Mouse (Mus musculus) layer of hippocampus, adult 11-12 months (tissue): ENCODE results near the gene Galnt17.
A peak's percentile ranks its signal among the peaks of the same experiment; 100 is the strongest.

Experiments used
- DNase-seq: peaks from one replicate; pipeline ENCODE4 v3.0.0; 2022; ENCODE audit warnings: low spot score

Gene Galnt17

DNA sequence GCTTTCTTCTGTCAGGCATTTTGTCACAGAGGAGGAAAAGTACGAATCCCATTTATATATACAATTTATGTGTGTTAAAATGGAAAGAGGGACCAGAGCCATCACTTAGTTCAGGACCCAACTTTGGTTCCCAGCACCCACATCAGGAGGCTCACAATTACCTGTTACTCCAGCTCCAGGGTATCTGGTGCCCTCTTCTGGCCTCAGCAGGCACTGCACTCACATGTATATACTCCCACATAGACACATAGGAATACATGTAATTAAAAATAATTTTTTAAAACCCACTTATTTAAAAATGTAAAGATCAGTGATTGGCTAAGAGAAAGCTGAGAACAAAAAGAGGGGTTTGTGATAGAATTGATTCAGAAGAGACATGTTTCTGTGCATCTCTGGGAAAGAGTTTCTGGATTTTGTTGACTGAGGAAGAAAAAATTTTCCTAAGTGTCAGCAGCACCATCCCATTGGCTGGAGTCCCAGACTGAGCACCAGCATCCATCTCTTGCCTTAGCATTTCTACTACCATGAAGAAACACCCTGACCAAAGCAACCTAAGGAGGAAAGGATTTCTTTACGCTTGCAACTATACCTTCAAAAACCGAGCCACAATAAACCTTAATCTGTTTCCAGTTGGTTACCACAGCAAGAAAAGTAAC, 381.0 kb downstream of the Galnt17 start:
- DNase-seq: no peak

DNA sequence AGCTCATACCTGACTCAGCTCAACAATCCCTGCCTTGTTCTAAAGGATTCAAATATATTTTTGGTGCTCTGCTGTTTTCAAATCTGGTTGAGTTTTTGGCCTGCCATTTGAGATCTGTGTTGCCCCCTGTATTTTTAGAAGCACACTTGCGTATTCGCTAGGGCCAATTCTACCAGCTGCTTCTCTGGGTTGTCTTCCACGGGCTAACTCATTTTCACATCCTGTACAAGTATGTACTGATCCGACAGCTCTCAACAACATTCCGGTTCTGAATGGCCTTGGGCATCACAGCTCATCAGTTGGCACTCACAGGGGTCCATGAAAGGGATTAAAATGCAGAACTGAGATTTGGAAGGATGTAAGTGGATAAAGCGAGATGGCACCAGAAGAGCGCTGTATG, 382.6 kb downstream of the Galnt17 start:
- DNase-seq: no peak

DNA sequence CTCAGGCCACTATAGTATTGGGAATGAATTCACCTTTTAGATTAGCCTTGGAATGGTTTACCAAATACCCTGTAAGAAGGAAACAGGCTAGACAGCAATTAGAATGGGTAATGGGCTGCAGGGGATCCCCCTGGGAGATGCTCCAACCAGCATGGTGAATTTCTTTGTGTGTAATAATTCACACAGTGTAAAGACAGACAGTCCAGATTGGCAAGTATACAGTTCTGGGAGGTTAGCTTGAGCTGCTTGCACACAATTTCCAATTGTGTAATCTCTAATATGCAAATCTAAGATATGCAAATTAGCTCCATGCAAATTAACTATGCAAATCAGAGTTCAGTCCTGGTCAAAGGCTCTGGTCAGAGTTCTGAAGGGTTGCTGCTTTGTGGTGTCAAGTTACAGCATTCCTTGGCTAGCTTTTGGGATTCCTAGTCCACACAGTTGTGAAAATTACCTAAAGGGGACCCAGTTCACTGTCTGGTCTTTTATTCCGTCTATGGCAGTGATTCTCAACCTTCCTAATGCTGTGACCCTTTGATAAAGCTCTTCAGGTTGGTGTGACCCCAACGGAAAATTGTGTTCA, 384.0 kb downstream of the Galnt17 start:
- DNase-seq: no peak

DNA sequence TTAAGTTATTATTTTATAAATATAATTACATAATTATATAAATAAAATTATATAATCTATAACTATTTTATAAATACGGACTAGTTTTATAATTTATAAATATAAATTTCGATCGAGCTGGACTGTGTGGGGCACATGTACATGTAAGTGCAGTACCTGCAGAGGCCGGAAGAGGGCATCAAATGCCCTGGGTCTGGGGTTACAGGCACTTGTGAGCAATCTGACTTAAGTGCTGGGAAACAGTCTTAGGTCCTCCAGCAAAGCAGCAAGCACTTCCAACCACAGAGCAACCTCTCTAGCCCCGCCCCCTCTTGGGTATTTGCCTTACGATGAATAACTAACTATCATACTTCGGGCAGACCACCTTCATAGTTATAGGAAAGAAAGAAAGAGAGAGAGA, 388.3 kb downstream of the Galnt17 start:
- no peak for DNase-seq

DNA sequence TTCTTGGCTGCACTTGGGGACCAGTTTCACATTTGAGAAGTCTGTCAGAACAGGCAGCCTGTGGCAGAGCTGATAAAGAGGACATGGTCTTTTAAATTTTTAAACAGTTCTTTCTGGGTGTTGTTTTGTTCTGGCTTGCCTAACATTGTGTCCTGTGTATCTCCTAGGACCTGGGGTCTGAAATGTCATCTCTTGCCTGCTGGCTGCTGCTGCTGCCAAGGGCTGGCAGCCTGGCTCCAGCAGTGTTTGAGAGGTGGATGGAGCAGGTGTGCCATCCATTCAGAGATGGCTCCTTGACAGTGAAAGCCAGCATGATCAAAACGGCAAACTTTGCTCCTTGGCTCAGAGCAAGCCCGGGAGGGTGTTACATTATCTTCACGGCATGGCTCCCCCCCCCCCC, 393.7 kb downstream of the Galnt17 start:
- no peak for DNase-seq

DNA sequence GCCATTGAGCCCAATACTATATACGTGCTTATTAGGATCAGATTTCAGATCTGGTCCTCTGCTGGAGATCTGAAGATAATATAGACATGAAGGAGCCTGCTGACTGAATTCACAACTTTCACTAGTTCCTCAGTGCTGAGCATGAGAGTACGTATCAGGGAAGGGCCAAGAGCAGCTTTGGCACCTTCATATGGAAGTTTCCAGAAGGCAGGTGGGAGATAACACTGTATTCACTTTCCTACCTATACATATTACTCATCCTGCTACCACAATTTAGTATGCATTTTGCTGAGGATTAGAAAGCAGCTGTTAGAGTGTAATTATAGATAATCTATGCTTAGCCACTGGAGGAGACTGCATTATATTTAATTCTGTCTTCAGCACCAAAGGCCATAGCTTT, 396.7 kb downstream of the Galnt17 start:
- DNase-seq: no peak

DNA sequence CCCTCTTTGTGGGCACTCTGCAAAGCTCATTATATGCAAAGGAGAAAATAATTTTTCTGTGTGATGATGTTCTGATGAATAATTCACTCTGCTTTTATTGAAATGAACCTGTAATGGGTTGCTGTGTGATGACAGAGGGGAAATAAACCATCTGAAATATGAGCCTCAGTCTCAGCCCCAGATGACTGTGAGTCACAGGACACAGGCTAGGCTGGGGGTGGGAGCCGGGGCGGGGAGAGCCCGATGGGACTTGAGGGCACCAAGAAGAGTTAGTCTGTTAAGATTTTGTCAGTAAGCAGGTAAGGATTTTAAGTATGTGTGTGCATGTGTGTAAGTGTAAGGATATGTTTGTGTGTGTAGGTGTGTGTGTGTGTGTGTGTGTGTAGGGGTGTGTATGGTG, 406.6 kb downstream of the Galnt17 start:
- DNase-seq: no peak

DNA sequence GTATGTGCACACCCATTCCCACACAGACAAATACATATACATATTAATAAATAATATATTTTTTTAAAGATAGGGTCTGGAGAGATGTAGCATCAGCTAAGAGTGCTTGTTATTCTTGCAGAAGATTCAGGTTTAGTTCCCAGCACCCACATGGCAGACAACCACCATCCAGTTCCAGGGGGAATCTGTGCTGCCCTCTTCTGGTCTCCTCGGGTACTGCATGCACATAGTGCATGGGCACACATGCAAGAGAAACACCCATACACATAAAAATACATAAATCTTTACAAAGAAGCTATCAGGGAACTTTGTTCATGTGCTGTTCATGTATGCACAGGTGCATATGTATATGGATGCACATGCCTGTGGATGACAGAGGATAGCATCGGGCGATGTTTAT, 412.3 kb downstream of the Galnt17 start:
- DNase-seq: no peak

DNA sequence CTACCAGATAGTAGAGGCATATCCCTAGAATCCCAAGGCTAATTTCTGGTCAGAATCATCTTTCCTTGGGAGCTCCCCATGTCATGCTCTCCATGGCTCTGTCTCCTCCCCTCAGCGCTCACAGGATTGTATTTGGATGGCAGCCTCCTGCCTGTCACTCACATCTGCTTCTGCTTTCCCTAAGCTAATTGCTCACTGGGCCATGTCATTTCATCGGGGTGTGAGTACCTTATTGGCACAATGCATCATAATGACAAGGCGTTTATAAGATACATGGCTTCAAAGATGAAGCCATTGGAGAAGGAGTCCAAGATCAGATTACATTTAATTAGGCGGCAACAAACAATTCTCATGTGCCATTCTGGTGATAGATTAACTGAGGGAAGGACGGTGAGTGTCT, 416.6 kb downstream of the Galnt17 start:
- no peak for DNase-seq

DNA sequence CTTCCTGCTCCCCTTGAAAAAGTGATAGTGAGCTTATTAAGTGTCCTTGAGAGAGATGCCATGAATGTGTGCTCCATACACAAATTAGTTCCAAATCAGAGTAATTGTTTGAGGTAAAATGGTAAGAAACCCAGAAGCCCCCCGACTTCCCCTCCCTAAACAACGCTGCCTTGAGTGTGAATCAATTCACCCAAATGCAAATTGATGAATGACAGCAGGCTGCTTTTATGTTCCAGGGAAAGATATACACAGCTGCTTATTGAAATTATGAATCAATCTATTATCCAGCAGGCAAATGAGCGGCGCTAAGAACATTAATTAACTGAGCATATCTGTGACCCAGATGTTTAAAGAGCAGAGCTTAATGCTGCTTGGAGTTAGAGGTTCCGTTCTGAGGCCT, 428.0 kb downstream of the Galnt17 start:
- DNase-seq: no peak

DNA sequence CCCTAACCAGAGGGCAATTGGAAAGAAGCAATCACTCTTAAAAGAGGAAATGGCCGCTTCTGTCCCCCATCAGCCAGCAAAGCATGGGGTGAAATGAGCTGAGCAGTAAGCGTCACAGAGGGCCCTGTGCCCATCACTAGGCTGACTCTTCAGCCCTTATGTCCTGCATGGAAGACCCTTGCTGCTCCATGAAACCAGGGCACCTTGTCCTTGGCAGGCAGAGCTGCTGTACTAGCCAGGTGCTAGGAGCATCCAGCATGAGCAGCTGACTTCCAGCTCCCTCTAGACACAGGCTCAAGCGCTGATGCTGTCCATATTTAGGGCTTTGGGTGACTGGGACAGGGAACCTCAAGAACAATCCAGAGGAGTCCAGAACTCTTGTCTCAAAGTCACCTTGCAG, 432.9 kb downstream of the Galnt17 start:
- DNase-seq: no peak

DNA sequence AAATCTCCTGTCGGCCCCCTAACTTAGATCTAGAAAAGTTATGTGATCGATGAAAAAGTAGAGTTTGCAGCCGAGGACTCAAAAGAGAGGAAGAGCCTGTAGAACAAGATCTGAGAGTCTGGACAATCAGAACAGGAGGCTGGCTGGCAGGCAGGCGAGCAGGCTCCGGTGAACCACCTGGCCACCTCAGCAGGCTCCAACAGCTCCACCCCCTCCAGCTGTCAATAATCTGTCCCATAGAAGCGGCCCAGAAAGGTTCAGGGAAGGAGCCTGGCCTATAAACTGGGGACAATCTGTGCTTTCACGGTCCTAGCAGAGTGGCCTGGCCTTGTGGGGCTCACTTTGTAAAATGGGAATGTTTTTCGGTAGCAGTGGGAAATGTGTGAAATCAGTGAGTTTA, 437.2 kb downstream of the Galnt17 start:
- DNase-seq: no peak

DNA sequence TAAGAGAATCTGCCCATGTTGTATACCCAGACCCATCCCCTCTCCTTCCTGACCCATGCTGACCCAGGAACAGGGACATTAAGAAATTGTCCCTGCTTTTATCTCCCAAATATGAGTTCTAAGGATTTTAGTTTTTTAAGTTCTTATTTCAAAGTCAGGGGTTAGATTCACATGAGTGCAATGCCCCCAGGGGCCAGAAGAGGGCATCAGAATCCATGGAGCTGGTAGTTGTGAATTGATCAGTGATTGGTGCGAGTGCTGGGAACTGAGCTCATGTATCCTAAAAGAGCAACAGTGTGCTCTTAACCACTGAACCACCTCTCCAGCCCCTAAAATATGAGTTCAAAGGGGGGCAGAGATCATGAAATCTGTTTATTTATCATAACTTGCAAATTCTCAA, 438.4 kb downstream of the Galnt17 start:
- no peak for DNase-seq

DNA sequence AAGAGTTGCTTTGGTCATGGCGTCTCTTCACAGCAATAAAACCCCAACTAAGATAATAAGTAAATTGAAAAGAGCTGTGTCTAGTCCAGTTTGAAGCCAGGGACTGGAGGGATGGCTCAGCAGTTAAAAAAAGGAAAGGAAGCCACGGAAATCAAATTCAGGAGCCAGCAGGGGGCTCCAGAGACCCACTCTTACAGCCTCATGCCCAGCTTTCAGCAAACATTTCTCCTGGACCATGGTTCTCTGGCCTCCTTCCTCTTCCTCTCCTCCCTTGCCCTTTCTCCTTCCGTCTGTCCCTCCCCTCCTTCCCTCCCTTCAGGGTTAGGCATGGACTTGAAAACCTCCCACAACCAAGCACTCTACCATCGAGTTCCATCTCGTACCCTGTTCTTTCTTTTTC, 446.0 kb downstream of the Galnt17 start:
- DNase-seq: peak; percentile 70

DNA sequence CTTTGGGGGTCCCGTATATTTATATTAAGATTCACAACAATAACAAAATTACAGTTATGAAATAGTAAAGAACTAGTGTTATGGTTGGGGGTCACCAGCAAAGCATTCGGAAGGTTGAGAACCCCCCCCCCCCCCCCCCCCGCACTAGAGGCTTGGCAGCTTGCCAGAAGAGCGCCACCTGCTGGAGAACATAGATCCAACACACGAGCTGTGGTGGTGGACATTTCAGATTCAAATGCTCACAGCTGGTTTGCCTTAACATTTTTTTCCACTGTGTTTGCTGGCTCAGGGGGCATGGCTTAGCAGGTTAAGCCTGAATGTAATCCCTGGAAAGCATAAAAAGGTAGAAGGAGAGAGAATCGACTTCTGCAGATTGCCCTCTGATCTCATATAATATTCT, 448.6 kb downstream of the Galnt17 start:
- no peak for DNase-seq

DNA sequence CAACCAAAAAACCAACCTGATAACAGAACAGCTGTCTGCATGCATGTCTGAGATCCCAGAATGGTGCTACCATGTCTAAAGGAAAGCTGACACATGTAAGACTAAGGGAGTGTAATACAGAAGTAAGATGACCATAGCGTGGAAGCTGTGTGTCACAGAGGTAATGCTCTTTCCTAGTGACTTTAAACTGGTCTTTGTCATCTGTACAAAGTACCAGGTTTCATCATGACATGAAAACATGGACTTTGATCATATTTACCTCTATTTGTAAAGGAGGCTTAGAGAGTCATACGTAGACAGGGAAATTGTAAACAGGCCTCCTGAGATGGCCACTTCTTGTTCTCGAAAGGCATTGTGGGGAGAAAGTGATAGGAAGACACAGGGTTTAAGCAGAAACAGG, 449.6 kb downstream of the Galnt17 start:
- DNase-seq: no peak

DNA sequence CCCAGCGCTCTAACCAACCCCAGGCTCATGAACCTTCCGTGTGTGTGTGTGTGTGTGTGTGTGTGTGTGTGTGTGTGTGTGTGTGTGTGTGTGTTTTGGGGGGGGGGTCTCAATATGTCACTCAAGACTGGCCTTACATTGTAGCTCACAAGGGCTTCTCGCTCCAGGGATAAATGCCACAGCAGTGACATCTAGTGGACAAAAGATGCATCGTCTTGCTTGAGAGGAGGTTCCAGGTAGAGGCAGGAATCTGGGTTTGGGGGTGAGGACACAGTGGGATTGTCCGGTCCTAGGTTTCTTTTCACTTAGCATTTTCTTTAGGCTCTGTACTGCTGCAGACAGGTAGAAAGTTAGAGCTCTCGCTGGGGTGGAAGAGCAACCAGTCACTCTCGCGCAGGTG, 450.1 kb downstream of the Galnt17 start:
- peak; percentile 41 for DNase-seq

DNA sequence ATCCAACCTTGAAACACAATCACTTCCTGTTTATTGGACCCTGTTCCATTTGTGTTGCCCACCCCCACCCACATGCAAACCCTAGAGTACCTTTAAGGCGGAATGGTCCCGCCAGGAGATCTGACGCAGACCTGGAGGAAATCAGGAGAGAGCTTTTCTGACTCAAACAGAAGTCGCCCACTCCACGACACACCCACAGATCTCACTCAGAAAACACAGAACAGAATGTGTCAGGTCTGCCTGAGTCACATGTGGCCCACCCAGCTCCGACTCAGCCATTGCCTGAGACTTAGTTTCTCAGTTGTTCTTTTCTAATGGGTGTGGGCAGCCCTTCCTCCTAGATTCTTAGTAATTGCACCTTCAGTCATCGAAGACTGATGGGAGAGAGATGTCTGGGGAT, 453.9 kb downstream of the Galnt17 start:
- peak; percentile 23 for DNase-seq

DNA sequence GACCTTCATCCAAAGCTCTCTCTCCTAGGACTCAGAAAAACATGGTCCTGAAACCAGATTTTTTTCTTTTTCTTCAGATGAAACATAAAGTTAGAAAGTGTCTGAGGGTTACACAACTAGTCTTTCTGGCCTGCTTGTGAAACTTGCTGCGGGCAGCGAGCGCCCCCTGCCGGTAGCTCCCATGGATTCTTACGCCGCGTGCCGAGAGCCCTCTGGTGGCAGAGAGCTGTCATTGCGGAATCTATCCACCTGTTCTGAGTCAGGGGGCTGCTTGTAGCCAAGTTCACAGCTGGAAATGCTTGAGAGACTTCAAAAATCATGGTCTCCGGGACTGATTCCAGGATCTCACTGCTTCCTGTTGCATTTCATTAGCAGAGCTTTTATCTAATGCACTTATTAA, 454.9 kb downstream of the Galnt17 start:
- DNase-seq: peak; percentile 87

DNA sequence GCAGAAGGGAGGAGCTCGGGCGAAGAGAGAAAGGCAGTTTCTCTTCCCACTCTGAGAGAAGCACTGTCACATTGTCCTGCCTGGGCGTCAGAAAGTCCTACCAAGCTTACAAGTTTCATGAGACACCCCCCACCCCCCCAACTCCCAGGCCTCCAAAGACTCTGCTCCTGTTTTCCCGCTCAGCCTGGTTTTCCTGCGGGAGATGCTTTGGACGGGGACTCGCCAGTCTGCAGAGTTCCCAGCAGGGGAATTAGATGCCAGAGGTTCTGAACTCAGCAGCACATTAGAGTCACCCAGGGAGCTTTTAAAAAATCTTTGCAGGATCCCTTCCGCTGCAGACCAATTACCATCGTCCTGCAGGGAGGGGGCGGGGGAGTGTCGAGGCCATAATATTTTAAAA, 456.1 kb downstream of the Galnt17 start:
- DNase-seq: no peak

DNA sequence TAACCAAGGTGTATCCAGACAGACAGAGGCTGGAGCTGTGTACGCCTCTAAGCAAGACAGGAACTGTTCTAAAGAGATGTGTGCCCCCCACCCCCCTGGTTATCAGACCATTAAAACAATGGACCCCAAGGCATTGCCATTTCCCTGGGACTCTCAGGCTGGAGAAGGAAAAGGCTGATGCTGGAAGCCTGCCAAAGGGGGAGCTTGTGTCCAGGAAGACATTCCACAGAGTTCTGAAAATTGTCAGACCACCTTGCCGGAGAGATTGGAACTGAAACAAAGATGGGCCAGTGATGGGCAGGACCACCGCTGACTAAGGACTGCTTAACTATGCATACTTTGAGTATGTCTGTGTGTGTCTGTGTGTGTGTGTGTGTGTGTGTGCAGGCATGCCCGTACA, 458.7 kb downstream of the Galnt17 start:
- DNase-seq: no peak

DNA sequence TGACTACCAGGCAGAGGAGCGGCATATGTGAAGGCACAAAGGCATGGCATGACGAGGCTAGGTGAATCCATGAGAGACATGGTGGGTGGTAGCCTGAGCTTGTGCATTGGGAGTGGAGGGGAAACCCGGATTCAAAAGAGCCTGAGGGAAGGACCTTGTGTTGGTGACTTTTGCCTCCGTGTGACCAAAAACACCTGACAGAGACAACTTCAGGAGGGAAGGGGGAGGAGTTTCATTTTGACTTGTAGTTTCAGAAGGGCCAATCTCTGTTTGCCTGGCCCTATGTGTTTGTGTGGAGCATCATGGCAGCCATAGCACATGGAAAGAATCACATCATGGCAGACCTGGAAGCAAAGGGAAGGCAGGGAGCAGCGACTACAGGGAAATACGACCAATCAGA, 459.7 kb downstream of the Galnt17 start:
- DNase-seq: no peak

DNA sequence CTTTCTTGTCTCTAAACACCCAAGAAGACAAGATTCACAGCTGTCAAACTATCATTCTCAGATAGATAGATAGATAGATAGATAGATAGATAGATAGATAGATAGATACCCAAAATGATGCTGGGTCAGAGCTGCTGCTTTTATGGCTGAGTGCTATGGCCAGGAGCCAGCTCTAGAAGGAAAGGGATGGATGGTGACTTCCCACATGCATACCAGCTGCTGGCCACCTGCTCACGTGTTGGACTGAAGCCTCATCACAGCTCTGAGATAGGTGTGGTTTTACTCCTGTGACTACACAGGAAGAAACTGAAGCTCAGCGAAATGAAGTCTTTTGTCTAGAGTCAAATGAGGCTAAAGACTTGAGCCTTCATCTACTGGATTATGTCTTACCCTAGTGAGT, 482.5 kb downstream of the Galnt17 start:
- DNase-seq: no peak
